Comparison of ENCODE assay signal across 8 mouse cellular contexts in the genomic region with DNA sequence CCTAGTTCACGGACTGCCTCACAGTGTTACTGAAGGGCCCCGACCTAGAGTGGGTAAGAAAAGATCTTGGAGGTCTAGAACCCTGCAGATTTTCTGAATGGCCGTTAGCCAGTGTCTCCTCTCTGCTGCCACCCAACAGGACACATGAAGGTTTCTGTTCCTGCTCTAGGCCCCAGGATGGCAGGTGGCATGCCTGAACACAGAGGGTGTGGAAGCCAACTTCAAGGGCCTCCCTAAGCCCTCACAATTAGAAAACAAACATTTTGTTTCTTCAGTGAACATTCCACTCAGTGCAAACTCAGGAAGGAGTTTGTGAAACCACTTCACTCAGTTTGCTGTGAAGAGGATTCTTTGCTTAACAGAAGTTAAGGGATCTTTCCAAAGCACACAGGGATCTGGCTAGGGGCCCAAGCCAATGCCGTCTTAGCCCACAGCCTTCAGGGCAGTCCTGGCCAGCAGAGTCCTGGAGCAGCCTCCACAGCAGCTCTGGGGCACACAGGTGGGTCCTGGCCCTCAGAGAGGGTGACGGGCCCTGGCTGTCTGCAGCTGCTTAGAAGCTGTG.
DNase-seq lines count a peak whose midpoint lies in the region; ATAC-seq and TF ChIP-seq lines count a peak whose summit lies in the region.

No protein-coding gene starts in this region.

- no peak overlapping the region for H3K9ac ChIP-seq in liver, embryonic 16.5 days (ENCODE audit: low read depth, low read length)

- H3K4me2 ChIP-seq in liver, embryonic 16.5 days (ENCODE audit: low read depth, low read length), result peak overlapping the region; percentile 27; the same call in 1 of the 2 replicates

- no peak for DNase-seq in heart, embryonic 10.5 days (ENCODE audit: low spot score)
- no peak for DNase-seq in heart, postnatal 10 days
- DNase-seq in spleen, adult 2 months (ENCODE audit: low read depth in 1 of 2, low spot score in 2 of 2), result no peak
- DNase-seq in spleen, adult 18-20 months, result no peak
- no peak for DNase-seq in embryo, embryonic 10.5 days (ENCODE audit: low spot score)
- no peak for DNase-seq in layer of hippocampus, adult 9-11 months
- DNase-seq in gastrocnemius, adult 18-20 months (ENCODE audit: low spot score), result no peak

- no peaks in the 10 kb centered on the region for H3K9me3 ChIP-seq in heart, embryonic 10.5 days
- H3K9me3 ChIP-seq in liver, embryonic 16.5 days (replicated peaks; ENCODE audit: control insufficient read depth, low read length), result no peaks in the 10 kb centered on the region

- no peaks in the 10 kb centered on the region for H3K27me3 ChIP-seq in heart, embryonic 10.5 days (ENCODE audit: insufficient read depth, poor library complexity, severe bottlenecking)
- H3K27me3 ChIP-seq in spleen, adult 2 months (ENCODE audit: control insufficient read depth, insufficient read depth, low read length), result no peaks in the 10 kb centered on the region
- H3K27me3 ChIP-seq in liver, embryonic 16.5 days (ENCODE audit: control insufficient read depth, insufficient read depth, low read depth, low read length), result no peaks in the 10 kb centered on the region

- no peak for TF ChIP-seq POLR2A in spleen, adult 2 months (IDR thresholded peaks at IDR 0.05; ENCODE audit: low read depth, low read length)

- H3K36me3 ChIP-seq in heart, embryonic 10.5 days, result 0 out of 2 replicates have a peak, but pooled peaks cover 3% of the 10 kb centered on the region
- no peaks in the 10 kb centered on the region for H3K36me3 ChIP-seq in spleen, adult 2 months (ENCODE audit: control insufficient read depth, insufficient read depth, low read length)
- H3K36me3 ChIP-seq in liver, embryonic 16.5 days (ENCODE audit: control insufficient read depth, insufficient read depth), result peaks cover 2% of the 10 kb centered on the region

- H3K4me3 ChIP-seq in heart, embryonic 10.5 days, result no peak overlapping the region
- H3K4me3 ChIP-seq in spleen, adult 2 months (ENCODE audit: extremely low read depth, insufficient read depth, insufficient read length), result no peak overlapping the region
- no peak overlapping the region for H3K4me3 ChIP-seq in liver, embryonic 16.5 days (ENCODE audit: low read depth, low read length)

- ATAC-seq in liver, embryonic 16.5 days (ENCODE audit: low read depth), result no peak

- intact Hi-C loops in heart, postnatal 10 days (cut with DNase I), result no loop called here

- peak overlapping the region; percentile 73; the same call in 1 of the 2 replicates for H3K27ac ChIP-seq in heart, embryonic 10.5 days
- peak overlapping the region; percentile 73 for H3K27ac ChIP-seq in spleen, adult 2 months (ENCODE audit: insufficient read depth, low read length)
- H3K27ac ChIP-seq in liver, embryonic 16.5 days (ENCODE audit: low read length), result peak overlapping the region; percentile 56

- 86% methylated on average over 5 of the region's 5 CpGs for WGBS in heart, embryonic 10.5 days
- WGBS in spleen, adult 2 months, result 51% methylated on average over 5 of the region's 5 CpGs
- WGBS in liver, embryonic 16.5 days (ENCODE audit: insufficient replicate concordance), result 86% methylated on average over 5 of the region's 5 CpGs

- peaks cover 67% of the 10 kb centered on the region for H3K4me1 ChIP-seq in heart, embryonic 10.5 days
- peaks cover 48% of the 10 kb centered on the region for H3K4me1 ChIP-seq in spleen, adult 2 months (ENCODE audit: control insufficient read depth, insufficient read depth, insufficient read length)
- H3K4me1 ChIP-seq in liver, embryonic 16.5 days (ENCODE audit: control insufficient read depth, low read depth, low read length), result peaks cover 45% of the 10 kb centered on the region

- no peak for TF ChIP-seq CTCF in spleen, adult 2 months (IDR thresholded peaks at IDR 0.05; ENCODE audit: extremely low read depth, insufficient read depth, insufficient read length, insufficient replicate concordance)
